Mouse (Mus musculus) liver, embryonic 14.5 days (tissue): Measurements from ENCODE around the gene Btbd11. TPM values are rescaled to one million over a fixed set of nuclear protein-coding genes. Genes with fewer than 3 reads are reported as not detected.

ENCODE experiments used
- ATAC-seq: fragments of 200-750 bp; cut with Nextera tagmentation; 2 replicates; pipeline ENCODE4 v1.8.0; 2017; ENCODE audit warnings: moderate number of reproducible peaks, mild to moderate bottlenecking, moderate library complexity; ENCODE audit not compliant: insufficient read depth
- DNase-seq, 3 experiments: peaks; one replicate each; pipeline ENCODE4 v3.0.0-alpha.2; 2012 to 2013; ENCODE audit warnings: low read depth in 3 of 3, low spot score in 3 of 3
- H3K27ac ChIP-seq: fragments of 300-500 bp; sonication (generic); 2 replicates; pipeline ENCODE4 v1.5.1; 2014; ENCODE audit warnings: moderate library complexity, mild to moderate bottlenecking, control low read depth, inconsistent platforms
- H3K27me3 ChIP-seq: fragments of 300-500 bp; sonication (generic); 2 replicates; pipeline ENCODE4 v1.6.1; 2014; ENCODE audit warnings: mild to moderate bottlenecking, low read length, moderate library complexity; ENCODE audit not compliant: control insufficient read depth, insufficient read depth
- H3K36me3 ChIP-seq: fragments of 300-500 bp; sonication (generic); replicated peaks from 2 replicates; pipeline ENCODE4 v1.6.1; 2014; ENCODE audit warnings: low read depth; ENCODE audit not compliant: control insufficient read depth, insufficient read depth
- H3K4me1 ChIP-seq, 2 experiments: fragments of 200-500 bp in 1 of 2; fragments of 300-500 bp in 1 of 2; sonication (generic) in 1 of 2; replicated peaks; 2 replicates each; pipeline ENCODE4 v1.6.1; 2012 to 2014; ENCODE audit warnings: antibody characterized with exemption in 1 of 2, inconsistent platforms in 1 of 2, low read length in 1 of 2; ENCODE audit not compliant: control insufficient read depth in 2 of 2, insufficient read depth in 2 of 2
- H3K4me2 ChIP-seq: fragments of 300-500 bp; sonication (generic); 2 replicates; pipeline ENCODE4 v1.6.1; 2014; ENCODE audit warnings: low read depth, mild to moderate bottlenecking, control low read depth, moderate library complexity
- H3K4me3 ChIP-seq, 2 experiments: fragments of 200-500 bp in 1 of 2; fragments of 300-500 bp in 1 of 2; sonication (generic) in 1 of 2; 2 replicates each; pipeline ENCODE4 v1.5.1; 2012 to 2014; ENCODE audit warnings: low read depth in 2 of 2, low read length in 2 of 2, mild to moderate bottlenecking in 2 of 2, control low read depth in 1 of 2, inconsistent platforms in 1 of 2, moderate library complexity in 1 of 2; ENCODE audit not compliant: insufficient read depth in 1 of 2
- H3K9ac ChIP-seq: fragments of 300-500 bp; sonication (generic); replicated peaks from 2 replicates; pipeline ENCODE4 v1.6.1; 2014; ENCODE audit warnings: mild to moderate bottlenecking, control low read depth, moderate library complexity
- H3K9me3 ChIP-seq: fragments of 300-500 bp; sonication (generic); 2 replicates; pipeline ENCODE4 v1.6.1; 2016; ENCODE audit warnings: low read length, mixed read lengths; ENCODE audit not compliant: control insufficient read depth
- CTCF ChIP-seq: IDR thresholded peaks from 2 replicates; pipeline ENCODE4 v1.5.1; 2016; ENCODE audit warnings: antibody characterized with exemption, low read depth, control low read depth
- EP300 ChIP-seq: IDR thresholded peaks from 2 replicates; pipeline ENCODE4 v1.6.1; 2016; ENCODE audit warnings: antibody characterized with exemption, low read depth
- WGBS: fragments of 180-500 bp; shearing (Covaris S2); extraction: QIAGEN DNeasy Blood & Tissue Kit; methylation state at CpG from one replicate; pipeline ENCODE4 v1.1.7; 2014; ENCODE audit not compliant: insufficient replicate concordance; 5-methylcytosine and 5-hydroxymethylcytosine counted together
- polyA plus RNA-seq, 2 experiments: library from polyadenylated mRNA; depleted of rRNA in 1 of 2; stranded (reverse) in 1 of 2; unstranded in 1 of 2; fragments of >200 nt; fragmentation: Nextera tagmentation in 1 of 2; extraction: Ambion mirVana in 1 of 2; gene quantifications; 2 replicates each; pipeline versions ENCODE4 v1.2.1 to v1.2.3; 2012 to 2014

Gene Btbd11
- polyA plus RNA-seq, 2 experiments = 0.22 to 0.32 TPM

GRCm38 (mm10) chr10:85455985-85456384 is 69.4 kb downstream of the Btbd11 start:
- Histone ChIP-seq H3K27ac (no peak overlapping the region), H3K4me1 (no peaks in the 10 kb centered on the region), H3K9me3 (no peaks in the 10 kb centered on the region), H3K4me3 (no peak overlapping the region), H3K4me2 (no peak overlapping the region), H3K36me3 (no peaks in the 10 kb centered on the region), H3K27me3 (no peaks in the 10 kb centered on the region), H3K9ac (no peak overlapping the region)
- no peak for DNase-seq
- no peak for ATAC-seq
- TF ChIP-seq EP300 = no peak
- TF ChIP-seq CTCF = peak; percentile 33
- WGBS = 43% methylated on average over 4 of the region's 4 CpGs

- TF ChIP-seq CTCF (no peak), EP300 (no peak)
- ATAC-seq (no peak), DNase-seq (no peak)
- Histone ChIP-seq H3K4me2 (no peak overlapping the region), H3K27me3 (no peaks in the 10 kb centered on the region), H3K4me1 (no peaks in the 10 kb centered on the region), H3K36me3 (no peaks in the 10 kb centered on the region), H3K27ac (no peak overlapping the region), H3K4me3 (no peak overlapping the region), H3K9ac (no peak overlapping the region), H3K9me3 (no peaks in the 10 kb centered on the region)
- 47% methylated on average over 17 of the region's 17 CpGs for WGBS
These were observed 72.2 kb downstream of the Btbd11 start for GRCm38 (mm10) chr10:85458744-85459344.

- no peak for TF ChIP-seq CTCF
- no peak for TF ChIP-seq EP300
These were observed 74.1 kb downstream of the Btbd11 start for GRCm38 (mm10) chr10:85460736-85461135.

GRCm38 (mm10) chr10:85464152-85464551 is 77.5 kb downstream of the Btbd11 start:
- Histone ChIP-seq H3K4me1 (no peaks in the 10 kb centered on the region), H3K9ac (no peak overlapping the region), H3K9me3 (no peaks in the 10 kb centered on the region), H3K36me3 (no peaks in the 10 kb centered on the region), H3K27ac (no peak overlapping the region), H3K27me3 (no peaks in the 10 kb centered on the region), H3K4me3 (no peak overlapping the region), H3K4me2 (no peak overlapping the region)
- 56% methylated on average over 6 of the region's 6 CpGs for WGBS
- DNase-seq (no peak), ATAC-seq (no peak)
- TF ChIP-seq EP300 (no peak), CTCF (no peak)

More at GRCm38 (mm10) chr10:85460736-85461135, 74.1 kb downstream of the Btbd11 start:
- DNase-seq = no peak
- ATAC-seq = no peak
- H3K4me2 ChIP-seq = no peak overlapping the region
- H3K27ac ChIP-seq = no peak overlapping the region
- H3K9ac ChIP-seq = no peak overlapping the region
- H3K9me3 ChIP-seq = no peaks in the 10 kb centered on the region
- H3K4me3 ChIP-seq = no peak overlapping the region
- H3K36me3 ChIP-seq = no peaks in the 10 kb centered on the region
- no peaks in the 10 kb centered on the region for H3K27me3 ChIP-seq
- no peaks in the 10 kb centered on the region for H3K4me1 ChIP-seq
- 64% methylated on average over 10 of the region's 10 CpGs for WGBS

- no peak for DNase-seq
- H3K9me3 ChIP-seq = no peaks in the 10 kb centered on the region
- H3K4me2 ChIP-seq = no peak overlapping the region
- TF ChIP-seq EP300 = no peak
- no peak overlapping the region for H3K9ac ChIP-seq
- no peak overlapping the region for H3K27ac ChIP-seq
- no peaks in the 10 kb centered on the region for H3K36me3 ChIP-seq
- no peaks in the 10 kb centered on the region for H3K4me1 ChIP-seq
- 63% methylated on average over 13 of the region's 13 CpGs for WGBS
- no peak overlapping the region for H3K4me3 ChIP-seq
- no peak for ATAC-seq
- no peaks in the 10 kb centered on the region for H3K27me3 ChIP-seq
These were observed 79.1 kb downstream of the Btbd11 start for GRCm38 (mm10) chr10:85465516-85466408.
